Mouse (Mus musculus): ENCODE results near the gene Slc45a1. TPM values are rescaled to one million over a fixed set of nuclear protein-coding genes. Genes with fewer than 3 reads are reported as not detected.

Gene Slc45a1
- polyA plus RNA-seq, 1 experiment from 2014 or later = 1.2 TPM

DNA sequence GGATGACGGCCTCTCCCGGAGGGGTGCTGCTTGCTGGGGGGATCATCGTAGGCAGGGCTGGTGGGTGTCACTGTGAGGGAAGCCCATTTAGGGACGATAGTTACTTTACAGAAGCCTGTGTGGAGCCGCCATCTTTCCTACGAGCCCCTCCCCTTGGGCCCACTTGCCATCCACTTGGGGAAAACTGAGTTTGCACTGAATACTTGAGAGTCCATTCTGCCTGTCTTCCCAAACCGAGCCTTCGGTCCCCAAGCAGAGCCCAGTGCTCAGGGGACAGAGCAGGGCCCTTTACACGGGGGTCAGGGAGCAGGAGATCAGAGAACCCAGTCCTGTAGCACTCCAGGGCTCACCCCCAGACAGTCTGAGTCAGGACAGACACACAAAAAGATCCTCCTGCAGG lies 7.7 kb downstream of the Slc45a1 start:
- Histone ChIP-seq H3K9me3 (ENCODE audit: control insufficient read depth, low read length) (no peaks in the 10 kb centered on the region), H3K9ac (ENCODE audit: low read depth, low read length) (no peak overlapping the region), H3K4me1 (ENCODE audit: control insufficient read depth, insufficient read depth, low read length) (no peaks in the 10 kb centered on the region), H3K27ac (replicated peaks; ENCODE audit: low read depth, low read length) (no peak overlapping the region), H3K36me3 (ENCODE audit: control insufficient read depth, insufficient read depth, low read length) (no peaks in the 10 kb centered on the region), H3K27me3 (replicated peaks; ENCODE audit: control insufficient read depth, insufficient read depth, low read length) (no peaks in the 10 kb centered on the region), H3K4me2 (ENCODE audit: low read depth, low read length) (no peak overlapping the region), H3K4me3 (ENCODE audit: low read depth, low read length) (no peak overlapping the region)
- DNase-seq (ENCODE audit: low spot score) (no peak), ATAC-seq (ENCODE audit: low read depth) (no peak)
- 81% methylated on average over 9 of the region's 9 CpGs for WGBS

DNA sequence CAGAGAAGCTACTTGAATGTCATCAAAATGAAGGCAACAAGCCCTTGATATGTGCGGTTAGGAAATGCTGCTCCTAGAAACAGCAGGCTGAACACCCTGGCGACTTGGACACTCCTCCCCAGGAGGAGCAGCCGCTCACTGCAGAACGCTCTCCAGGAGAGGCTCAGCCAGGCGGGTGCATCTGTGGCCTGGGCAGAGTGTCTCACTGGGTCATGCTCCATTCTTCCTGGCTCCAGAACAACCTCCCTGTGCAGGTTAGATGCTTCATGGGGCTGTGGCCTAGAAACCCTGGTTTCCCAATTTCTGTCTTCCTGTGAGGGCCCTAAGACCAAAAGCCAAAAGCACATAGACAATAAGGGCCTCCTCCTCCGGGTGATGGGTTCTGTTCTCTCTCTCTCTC lies 15.3 kb downstream of the Slc45a1 start:
- 71% methylated on average over 6 of the region's 6 CpGs for WGBS
- DNase-seq (ENCODE audit: low spot score) (no peak), ATAC-seq (ENCODE audit: low read depth) (no peak)
- Histone ChIP-seq H3K4me1 (ENCODE audit: control insufficient read depth, insufficient read depth, low read length) (no peaks in the 10 kb centered on the region), H3K9me3 (ENCODE audit: control insufficient read depth, low read length) (no peaks in the 10 kb centered on the region), H3K4me2 (ENCODE audit: low read depth, low read length) (no peak overlapping the region), H3K27ac (replicated peaks; ENCODE audit: low read depth, low read length) (no peak overlapping the region), H3K9ac (ENCODE audit: low read depth, low read length) (no peak overlapping the region), H3K4me3 (ENCODE audit: low read depth, low read length) (no peak overlapping the region), H3K36me3 (ENCODE audit: control insufficient read depth, insufficient read depth, low read length) (no peaks in the 10 kb centered on the region), H3K27me3 (replicated peaks; ENCODE audit: control insufficient read depth, insufficient read depth, low read length) (no peaks in the 10 kb centered on the region)

DNA sequence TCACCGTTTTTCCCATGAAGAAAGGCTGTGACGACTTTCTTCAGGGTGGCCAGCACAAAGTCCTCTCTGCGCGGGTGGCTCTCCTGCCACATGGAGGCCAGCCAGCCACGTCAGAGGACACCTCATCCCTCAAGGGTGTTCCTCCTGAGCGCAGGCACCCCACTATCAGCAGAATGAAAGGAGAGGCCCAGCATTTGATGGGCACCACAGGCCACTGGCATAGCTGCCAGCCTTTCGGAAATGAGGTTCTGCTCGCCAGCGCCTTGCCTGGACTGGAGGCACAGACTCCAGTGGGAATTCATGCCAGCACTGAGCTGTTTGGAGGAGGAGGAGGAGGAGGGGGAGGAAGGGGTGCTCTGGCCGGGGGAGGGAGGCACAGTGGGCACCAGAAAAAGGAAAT lies 16.4 kb downstream of the Slc45a1 start:
- no peak overlapping the region for H3K4me3 ChIP-seq (ENCODE audit: low read depth, low read length)
- H3K27ac ChIP-seq (replicated peaks; ENCODE audit: low read depth, low read length) = no peak overlapping the region
- H3K4me2 ChIP-seq (ENCODE audit: low read depth, low read length) = no peak overlapping the region
- DNase-seq (ENCODE audit: low spot score) = no peak
- H3K36me3 ChIP-seq (ENCODE audit: control insufficient read depth, insufficient read depth, low read length) = no peaks in the 10 kb centered on the region
- no peaks in the 10 kb centered on the region for H3K4me1 ChIP-seq (ENCODE audit: control insufficient read depth, insufficient read depth, low read length)
- no peaks in the 10 kb centered on the region for H3K9me3 ChIP-seq (ENCODE audit: control insufficient read depth, low read length)
- H3K9ac ChIP-seq (ENCODE audit: low read depth, low read length) = no peak overlapping the region
- WGBS = 80% methylated on average over 10 of the region's 10 CpGs
- ATAC-seq (ENCODE audit: low read depth) = no peak
- H3K27me3 ChIP-seq (replicated peaks; ENCODE audit: control insufficient read depth, insufficient read depth, low read length) = no peaks in the 10 kb centered on the region

DNA sequence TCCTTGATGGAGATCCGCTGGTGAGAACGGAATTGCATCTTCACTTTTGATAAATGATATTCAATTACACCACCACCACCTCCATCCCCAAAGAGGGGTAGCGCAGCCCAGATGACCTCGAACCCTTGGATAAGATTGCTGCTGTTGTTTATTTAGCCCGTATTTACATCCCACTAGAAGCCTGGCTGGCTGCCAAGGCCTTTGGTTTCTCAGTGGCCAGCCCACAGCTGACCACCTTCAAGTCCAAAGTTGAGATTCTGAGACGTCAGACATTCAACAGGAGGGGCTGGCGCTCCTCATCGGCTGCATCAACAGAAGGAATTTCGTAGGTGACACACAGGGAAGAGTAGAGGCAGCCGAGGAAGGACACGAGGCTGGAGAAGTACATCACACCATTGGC lies 22.7 kb downstream of the Slc45a1 start:
- H3K9me3 ChIP-seq (ENCODE audit: control insufficient read depth, low read length) = no peaks in the 10 kb centered on the region
- no peak overlapping the region for H3K9ac ChIP-seq (ENCODE audit: low read depth, low read length)
- no peak for DNase-seq (ENCODE audit: low spot score)
- no peaks in the 10 kb centered on the region for H3K4me1 ChIP-seq (ENCODE audit: control insufficient read depth, insufficient read depth, low read length)
- H3K4me3 ChIP-seq (ENCODE audit: low read depth, low read length) = no peak overlapping the region
- H3K27ac ChIP-seq (replicated peaks; ENCODE audit: low read depth, low read length) = no peak overlapping the region
- 81% methylated on average over 11 of the region's 11 CpGs for WGBS
- H3K27me3 ChIP-seq (replicated peaks; ENCODE audit: control insufficient read depth, insufficient read depth, low read length) = no peaks in the 10 kb centered on the region
- H3K36me3 ChIP-seq (ENCODE audit: control insufficient read depth, insufficient read depth, low read length) = no peaks in the 10 kb centered on the region
- no peak overlapping the region for H3K4me2 ChIP-seq (ENCODE audit: low read depth, low read length)
- ATAC-seq (ENCODE audit: low read depth) = no peak

DNA sequence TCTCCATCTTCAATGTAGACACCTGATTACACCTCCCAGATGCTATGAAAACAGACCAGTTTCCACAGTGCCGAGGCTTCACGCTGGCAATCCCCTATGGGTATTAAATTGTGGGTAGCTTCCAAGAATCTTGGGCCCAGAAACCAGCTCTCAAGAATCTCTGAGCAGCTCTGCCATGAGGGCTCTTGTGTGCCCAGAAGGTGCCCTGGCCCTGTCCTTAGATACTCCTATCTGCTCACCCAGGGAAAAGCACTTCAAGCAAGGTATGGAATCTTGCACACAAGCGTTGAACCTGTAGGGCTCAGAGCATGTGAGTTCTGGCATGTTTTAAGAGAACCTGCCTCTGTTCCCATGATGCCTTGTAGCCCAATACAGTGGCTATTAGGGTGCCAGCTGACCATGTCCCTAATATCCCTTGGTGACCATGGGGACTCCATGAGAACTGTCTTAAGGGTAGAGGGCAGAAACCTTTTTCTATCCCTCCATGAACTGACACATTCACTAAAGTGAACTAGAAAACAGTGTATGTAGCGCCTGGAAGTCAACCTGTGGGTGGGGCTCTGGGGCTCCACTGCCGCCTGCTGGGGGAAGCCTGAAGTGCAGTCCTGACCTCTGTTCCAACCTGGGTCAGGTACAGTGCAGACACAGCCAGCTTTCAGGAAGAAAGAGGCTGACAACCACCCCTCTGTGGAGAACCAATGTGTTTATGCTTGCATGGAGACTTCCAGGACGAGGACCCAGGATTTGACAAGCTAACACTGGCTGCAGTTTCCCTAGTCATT lies 25.8 kb downstream of the Slc45a1 start:
- H3K4me2 ChIP-seq (ENCODE audit: low read depth, low read length) = no peak overlapping the region
- H3K27ac ChIP-seq (replicated peaks; ENCODE audit: low read depth, low read length) = no peak overlapping the region
- peaks cover 14% of the 10 kb centered on the region for H3K36me3 ChIP-seq (ENCODE audit: control insufficient read depth, insufficient read depth, low read length)
- H3K27me3 ChIP-seq (replicated peaks; ENCODE audit: control insufficient read depth, insufficient read depth, low read length) = no peaks in the 10 kb centered on the region
- DNase-seq (ENCODE audit: low spot score) (no peak), ATAC-seq (ENCODE audit: low read depth) (no peak)
- no peak overlapping the region for H3K4me3 ChIP-seq (ENCODE audit: low read depth, low read length)
- no peaks in the 10 kb centered on the region for H3K9me3 ChIP-seq (ENCODE audit: control insufficient read depth, low read length)
- 36% methylated on average over 6 of the region's 6 CpGs for WGBS
- H3K4me1 ChIP-seq (ENCODE audit: control insufficient read depth, insufficient read depth, low read length) = no peaks in the 10 kb centered on the region
- H3K9ac ChIP-seq (ENCODE audit: low read depth, low read length) = no peak overlapping the region

DNA sequence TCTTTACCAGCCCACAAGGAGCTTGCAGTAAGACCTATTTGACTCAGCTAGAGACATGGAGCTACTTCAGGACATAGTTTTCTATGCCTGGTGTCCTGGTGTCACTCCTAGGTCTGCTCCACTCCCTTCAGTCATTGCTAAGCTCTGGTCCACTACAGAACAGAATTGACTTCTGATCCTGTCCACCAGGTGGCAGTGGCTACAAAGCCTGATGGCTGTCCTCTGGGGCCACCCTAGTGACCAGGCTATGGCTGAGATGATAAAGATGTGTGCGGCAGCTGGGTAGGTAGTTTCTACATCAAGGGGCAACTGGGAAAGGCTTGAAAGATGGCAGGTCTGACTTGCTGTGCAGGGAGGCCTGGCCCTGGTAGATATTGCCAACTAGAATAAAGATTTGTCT lies 26.5 kb downstream of the Slc45a1 start:
- no peaks in the 10 kb centered on the region for H3K27me3 ChIP-seq (replicated peaks; ENCODE audit: control insufficient read depth, insufficient read depth, low read length)
- H3K9ac ChIP-seq (ENCODE audit: low read depth, low read length) = no peak overlapping the region
- peaks cover 16% of the 10 kb centered on the region for H3K36me3 ChIP-seq (ENCODE audit: control insufficient read depth, insufficient read depth, low read length)
- no peaks in the 10 kb centered on the region for H3K9me3 ChIP-seq (ENCODE audit: control insufficient read depth, low read length)
- H3K4me3 ChIP-seq (ENCODE audit: low read depth, low read length) = no peak overlapping the region
- peak; percentile 66 for DNase-seq (ENCODE audit: low spot score)
- 65% methylated on average over 1 of the region's 1 CpGs for WGBS
- no peak overlapping the region for H3K27ac ChIP-seq (replicated peaks; ENCODE audit: low read depth, low read length)
- no peaks in the 10 kb centered on the region for H3K4me1 ChIP-seq (ENCODE audit: control insufficient read depth, insufficient read depth, low read length)
- ATAC-seq (ENCODE audit: low read depth) = peak; percentile 60; the same call in 1 of the 2 replicates
- H3K4me2 ChIP-seq (ENCODE audit: low read depth, low read length) = no peak overlapping the region

DNA sequence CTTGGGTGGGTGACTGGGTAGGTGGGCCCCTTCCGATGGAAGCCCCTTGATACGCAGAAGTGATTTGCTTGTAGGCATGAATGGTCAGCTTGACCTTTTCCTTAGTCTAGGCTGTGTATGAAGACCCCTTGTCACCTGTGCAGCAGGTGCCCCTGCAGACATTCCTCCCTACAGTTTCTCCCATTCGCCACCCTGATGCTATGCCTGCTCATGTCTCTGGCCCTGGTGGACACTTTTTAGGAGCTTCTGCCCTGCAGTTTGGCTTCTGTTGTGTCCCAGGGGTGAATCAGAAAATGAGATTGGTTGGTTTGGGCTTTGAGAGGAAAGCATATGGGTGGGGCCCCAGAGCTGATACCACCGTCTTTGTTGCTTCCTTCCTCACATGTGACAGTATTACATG lies 27.0 kb downstream of the Slc45a1 start:
- H3K27ac ChIP-seq (replicated peaks; ENCODE audit: low read depth, low read length) = no peak overlapping the region
- no peaks in the 10 kb centered on the region for H3K4me1 ChIP-seq (ENCODE audit: control insufficient read depth, insufficient read depth, low read length)
- no peaks in the 10 kb centered on the region for H3K27me3 ChIP-seq (replicated peaks; ENCODE audit: control insufficient read depth, insufficient read depth, low read length)
- WGBS = 75% methylated on average over 4 of the region's 4 CpGs
- no peak overlapping the region for H3K4me3 ChIP-seq (ENCODE audit: low read depth, low read length)
- H3K36me3 ChIP-seq (ENCODE audit: control insufficient read depth, insufficient read depth, low read length) = peaks cover 20% of the 10 kb centered on the region
- ATAC-seq (ENCODE audit: low read depth) (no peak), DNase-seq (ENCODE audit: low spot score) (no peak)
- H3K9ac ChIP-seq (ENCODE audit: low read depth, low read length) = no peak overlapping the region
- H3K9me3 ChIP-seq (ENCODE audit: control insufficient read depth, low read length) = no peaks in the 10 kb centered on the region
- H3K4me2 ChIP-seq (ENCODE audit: low read depth, low read length) = no peak overlapping the region

DNA sequence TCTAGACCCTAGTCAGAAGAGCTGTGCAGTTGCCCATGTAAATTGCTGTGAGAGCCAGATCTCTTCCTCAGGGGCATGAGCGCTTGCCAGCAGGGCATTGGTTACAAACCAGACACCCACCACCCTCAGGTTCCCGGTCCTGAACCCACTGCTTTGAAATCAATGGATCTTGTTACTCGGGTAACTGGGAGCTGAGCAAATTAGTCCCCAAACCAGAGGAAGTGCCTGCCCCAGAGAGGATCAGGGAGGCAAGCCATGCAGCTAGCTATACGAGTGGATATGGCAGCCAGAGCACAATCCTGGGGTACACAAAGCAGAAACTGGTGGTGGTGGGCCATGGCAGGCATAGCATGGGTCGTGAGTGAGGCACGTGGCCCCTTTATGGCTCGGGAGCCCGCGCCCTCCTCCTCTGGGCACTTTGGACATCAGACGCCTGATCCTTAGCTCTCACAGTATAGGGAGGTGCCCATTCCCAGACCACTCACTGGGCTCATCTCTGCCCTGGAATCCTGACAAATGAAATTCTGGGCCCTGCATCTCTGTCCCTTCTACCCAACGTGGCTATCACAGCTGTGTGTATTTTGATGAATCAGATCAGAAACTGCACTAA lies 27.7 kb downstream of the Slc45a1 start:
- Histone ChIP-seq H3K4me2 (ENCODE audit: low read depth, low read length) (no peak overlapping the region), H3K9me3 (ENCODE audit: control insufficient read depth, low read length) (no peaks in the 10 kb centered on the region), H3K9ac (ENCODE audit: low read depth, low read length) (no peak overlapping the region), H3K36me3 (ENCODE audit: control insufficient read depth, insufficient read depth, low read length) (peaks cover 23% of the 10 kb centered on the region), H3K27ac (replicated peaks; ENCODE audit: low read depth, low read length) (no peak overlapping the region), H3K27me3 (replicated peaks; ENCODE audit: control insufficient read depth, insufficient read depth, low read length) (no peaks in the 10 kb centered on the region), H3K4me3 (ENCODE audit: low read depth, low read length) (no peak overlapping the region), H3K4me1 (ENCODE audit: control insufficient read depth, insufficient read depth, low read length) (no peaks in the 10 kb centered on the region)
- 55% methylated on average over 11 of the region's 11 CpGs for WGBS
- ATAC-seq (ENCODE audit: low read depth) = no peak
- no peak for DNase-seq (ENCODE audit: low spot score)

DNA sequence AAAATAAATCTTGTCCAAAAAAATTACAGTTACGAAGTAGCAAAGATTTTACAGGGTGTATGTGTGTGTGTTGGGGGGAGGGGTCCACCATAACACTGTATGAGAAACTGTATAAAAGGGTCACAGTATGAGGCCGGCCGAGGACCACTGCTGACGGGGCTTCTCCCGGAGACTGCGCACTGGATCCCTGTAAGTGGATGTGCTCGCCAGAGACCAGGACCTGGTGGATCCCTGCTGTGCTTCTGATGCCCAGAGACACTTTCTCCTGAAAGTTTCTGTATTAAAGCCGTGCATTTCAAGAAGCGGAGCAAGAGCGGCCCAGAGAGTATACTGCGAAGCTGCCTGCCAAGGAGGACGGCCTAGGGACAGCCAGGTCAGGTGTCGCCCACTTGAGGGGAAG lies 29.3 kb downstream of the Slc45a1 start:
- 91% methylated on average over 13 of the region's 13 CpGs for WGBS
- Histone ChIP-seq H3K4me1 (ENCODE audit: control insufficient read depth, insufficient read depth, low read length) (no peaks in the 10 kb centered on the region), H3K4me3 (ENCODE audit: low read depth, low read length) (no peak overlapping the region), H3K27ac (replicated peaks; ENCODE audit: low read depth, low read length) (no peak overlapping the region), H3K27me3 (replicated peaks; ENCODE audit: control insufficient read depth, insufficient read depth, low read length) (no peaks in the 10 kb centered on the region), H3K4me2 (ENCODE audit: low read depth, low read length) (no peak overlapping the region), H3K36me3 (ENCODE audit: control insufficient read depth, insufficient read depth, low read length) (peaks cover 40% of the 10 kb centered on the region), H3K9me3 (ENCODE audit: control insufficient read depth, low read length) (no peaks in the 10 kb centered on the region), H3K9ac (ENCODE audit: low read depth, low read length) (no peak overlapping the region)
- DNase-seq (ENCODE audit: low spot score) = no peak
- ATAC-seq (ENCODE audit: low read depth) = no peak

Data from embryonic facial prominence, embryonic 14.5 days (tissue).